In the genomic region with DNA sequence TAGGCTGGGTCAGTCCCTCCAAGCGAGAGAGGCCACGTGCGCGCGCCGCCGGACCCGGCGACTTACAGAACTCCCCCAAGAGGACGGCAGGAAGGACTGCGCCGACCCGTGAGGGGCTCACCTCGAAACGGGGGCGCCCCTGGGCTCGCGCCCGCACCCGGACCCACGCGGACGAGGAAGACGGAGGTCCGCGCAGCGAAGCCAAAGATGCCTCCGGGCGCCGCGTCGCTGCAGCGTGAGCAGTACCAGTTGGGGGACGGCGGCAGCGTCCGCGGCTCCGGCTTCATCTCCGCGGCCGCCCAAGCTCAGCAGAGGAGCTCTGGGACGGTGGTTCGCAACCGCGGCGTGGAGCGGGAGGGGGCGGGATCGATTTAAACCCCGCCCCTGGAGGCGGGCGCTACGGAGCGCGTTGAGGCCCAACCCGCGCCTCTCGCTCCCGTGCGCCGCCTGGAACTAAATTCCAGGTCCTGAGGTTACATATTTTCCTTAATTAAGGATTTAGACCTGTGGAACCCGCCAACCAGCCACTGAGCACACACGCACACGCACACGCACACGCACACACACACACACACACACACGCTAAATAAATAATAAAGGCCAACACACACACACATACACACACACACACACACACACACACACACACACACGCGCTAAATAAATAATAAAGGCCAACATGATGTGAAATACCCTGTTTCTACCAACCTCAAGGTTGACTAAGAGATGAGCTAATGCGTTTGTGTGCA, we compare ENCODE assay signal across 8 mouse cellular contexts. TPM values are rescaled to one million over a fixed set of nuclear protein-coding genes. Genes with fewer than 3 reads are reported as not detected.
DNase-seq lines count a peak whose midpoint lies in the region; ATAC-seq and TF ChIP-seq lines count a peak whose summit lies in the region.

TSS of gene Gemin5 (minus strand) at position 373 of the 749 bp plus-strand sequence.

- under 1% methylated on average over 71 of the region's 71 CpGs for WGBS in lung, embryonic 16.5 days
- under 1% methylated on average over 71 of the region's 71 CpGs for WGBS in thymus, adult 2 months

- H3K4me2 ChIP-seq in lung, embryonic 16.5 days (ENCODE audit: low read depth, low read length), result peak within 1 kb of the TSS; percentile 81

- peak within 1 kb of the TSS; percentile 91 for H3K4me3 ChIP-seq in lung, embryonic 16.5 days (ENCODE audit: low read length)
- H3K4me3 ChIP-seq in thymus, adult 2 months (ENCODE audit: control insufficient read depth, insufficient read depth, low read length), result peak within 1 kb of the TSS; percentile 94

- DNase-seq in MN1 (ENCODE audit: low spot score), result peak; percentile 93
- DNase-seq in cerebellum, adult 8-10 months, result peak; percentile 87
- peak; percentile 86 for DNase-seq in forelimb bud, embryonic 11.5 days (ENCODE audit: low read depth, low spot score)
- peak; percentile 84 for DNase-seq in layer of hippocampus, adult 9-11 months
- peak; percentile 75 for DNase-seq in ovary, adult 18-20 months (ENCODE audit: low spot score)
- peak; percentile 75 for DNase-seq in thymus, adult 2 months

- peak within 1 kb of the TSS; percentile 23 for H3K27ac ChIP-seq in lung, embryonic 16.5 days (ENCODE audit: low read length)
- no peak within 1 kb of the TSS for H3K27ac ChIP-seq in thymus, adult 2 months (ENCODE audit: control insufficient read depth, insufficient read depth, low read length)

- peak; percentile 72 to 77; a peak in 3 of 4 replicates for ATAC-seq in hematopoietic stem cell, adult 5-6 weeks (replicated peaks in 1 of 2; ENCODE audit: insufficient read depth in 1 of 2, low FRiP score in 2 of 2, low TSS enrichment in 1 of 2, low read depth in 1 of 2, poor library complexity in 2 of 2, severe bottlenecking in 2 of 2)
- peak; percentile 90 for ATAC-seq in lung, embryonic 16.5 days (ENCODE audit: low read depth)

- H3K4me1 ChIP-seq in lung, embryonic 16.5 days (replicated peaks; ENCODE audit: control insufficient read depth, insufficient read depth, low read length), result peaks cover 14% of the 10 kb centered on the region
- peaks cover 6% of the 10 kb centered on the region for H3K4me1 ChIP-seq in thymus, adult 2 months (replicated peaks; ENCODE audit: control insufficient read depth, insufficient read depth, low read length)

- H3K9ac ChIP-seq in lung, embryonic 16.5 days (ENCODE audit: low read length), result peak within 1 kb of the TSS; percentile 87

- H3K9me3 ChIP-seq in lung, embryonic 16.5 days (ENCODE audit: control insufficient read depth, low read length), result no peaks in the 10 kb centered on the region

- 0 out of 2 replicates have a peak, but pooled peaks have one; percentile 26 for TF ChIP-seq CTCF in thymus, adult 2 months (IDR thresholded peaks at IDR 0.05; ENCODE audit: borderline replicate concordance, control insufficient read depth, extremely low read depth, insufficient read depth, low read length, poor library complexity)

- TF ChIP-seq POLR2A in thymus, adult 2 months (IDR thresholded peaks at IDR 0.05; ENCODE audit: control insufficient read depth, extremely low read depth, insufficient read depth, low read length, poor library complexity), result peak; percentile 47; the same call in 1 of the 2 replicates

- H3K36me3 ChIP-seq in lung, embryonic 16.5 days (ENCODE audit: control insufficient read depth, insufficient read depth, low read length), result peaks cover 18% of the 10 kb centered on the region
- peaks cover 14% of the 10 kb centered on the region for H3K36me3 ChIP-seq in thymus, adult 2 months (ENCODE audit: control insufficient read depth, insufficient read depth, low read length)

- no peaks in the 10 kb centered on the region for H3K27me3 ChIP-seq in lung, embryonic 16.5 days (ENCODE audit: control insufficient read depth, insufficient read depth, low read depth, low read length)
- no peaks in the 10 kb centered on the region for H3K27me3 ChIP-seq in thymus, adult 2 months (ENCODE audit: control insufficient read depth, insufficient read depth, low read length)

RNA-seq across cellular contexts. Expression of gene Gemin5, which starts in this region (rescaled TPM):
- total RNA-seq in hematopoietic stem cell, adult 5-6 weeks (2017), result 28.0 and 30.4 TPM in 2 replicates
- 14.7 and 15.1 TPM in 2 replicates for polyA plus RNA-seq in lung, embryonic 16.5 days (2015; fragmentation: Nextera tagmentation; extraction: Ambion mirVana)
- 20.4 and 21.8 TPM in 2 replicates for polyA plus RNA-seq in thymus, adult 2 months (2012; rRNA removed)
